Mouse (Mus musculus) bone marrow, adult 2 months (tissue): Measurements from ENCODE around the gene Zdhhc18. TPM values are rescaled to one million over a fixed set of nuclear protein-coding genes. Genes with fewer than 3 reads are reported as not detected.

Experiments
- H3K27ac ChIP-seq: fragments of 200-500 bp; 2 replicates; pipeline ENCODE4 v1.5.1; 2012; ENCODE audit warnings: low read depth, mild to moderate bottlenecking, control low read depth, inconsistent platforms, low read length; ENCODE audit not compliant: control insufficient read depth, poor library complexity, insufficient read depth
- H3K4me1 ChIP-seq: fragments of 200-500 bp; 2 replicates; pipeline ENCODE4 v1.6.1; 2011; ENCODE audit warnings: low read length; ENCODE audit not compliant: control insufficient read depth, insufficient read depth
- H3K4me3 ChIP-seq: fragments of 200-500 bp; replicated peaks from 2 replicates; pipeline ENCODE3; 2011; ENCODE audit warnings: mild to moderate bottlenecking, low read depth, low read length, control low read depth; ENCODE audit not compliant: control insufficient read depth
- CTCF ChIP-seq: fragments of 200-500 bp; IDR thresholded peaks from 2 replicates; pipeline ENCODE4 v1.5.1; 2011; ENCODE audit warnings: low read length, control low read depth; ENCODE audit not compliant: control insufficient read depth, insufficient read depth
- POLR2A ChIP-seq: fragments of 200-500 bp; IDR thresholded peaks from 2 replicates; pipeline ENCODE4 v1.6.1; 2011; ENCODE audit warnings: low read depth, mild to moderate bottlenecking, control low read depth, low read length, borderline replicate concordance; ENCODE audit not compliant: control insufficient read depth
- WGBS: fragments of 180-500 bp; shearing (Covaris S2); methylation state at CpG from one replicate; pipeline ENCODE4 v1.1.7; 2018; 5-methylcytosine and 5-hydroxymethylcytosine counted together
- polyA plus RNA-seq: library from polyadenylated mRNA; stranded (reverse); fragments of >200 nt; gene quantifications from 2 replicates; pipeline ENCODE4 v1.2.4, GENCODE M21; 2011; ENCODE audit warnings: low replicate concordance; ENCODE audit not compliant: missing spikeins, insufficient read depth, insufficient read length

Gene Zdhhc18
- polyA plus RNA-seq, 1 experiment, result 39.6 TPM

GRCm38 (mm10) chr4:133677266-133677665, 27.3 kb upstream of the Zdhhc18 start:
- H3K27ac ChIP-seq, result no peak overlapping the region
- TF ChIP-seq POLR2A (no peak), CTCF (no peak)
- H3K4me3 ChIP-seq, result no peak overlapping the region
- H3K4me1 ChIP-seq, result peaks cover 3% of the 10 kb centered on the region; the same call in 1 of the 2 replicates
- 67% methylated on average over 7 of the region's 7 CpGs for WGBS

GRCm38 (mm10) chr4:133676189-133676588, 26.2 kb upstream of the Zdhhc18 start:
- TF ChIP-seq CTCF, result no peak
- TF ChIP-seq POLR2A, result no peak
- peaks cover 4% of the 10 kb centered on the region; the same call in 1 of the 2 replicates for H3K4me1 ChIP-seq
- H3K27ac ChIP-seq, result no peak overlapping the region
- 43% methylated on average over 3 of the region's 3 CpGs for WGBS
- no peak overlapping the region for H3K4me3 ChIP-seq

GRCm38 (mm10) chr4:133675594-133676016, 25.7 kb upstream of the Zdhhc18 start:
- peaks cover 4% of the 10 kb centered on the region; the same call in 1 of the 2 replicates for H3K4me1 ChIP-seq
- no peak overlapping the region for H3K4me3 ChIP-seq
- TF ChIP-seq POLR2A, result no peak
- TF ChIP-seq CTCF, result no peak
- H3K27ac ChIP-seq, result no peak overlapping the region
- WGBS, result 14% methylated on average over 5 of the region's 5 CpGs

- Histone ChIP-seq H3K4me1 (peaks cover 4% of the 10 kb centered on the region; the same call in 1 of the 2 replicates), H3K4me3 (peak overlapping the region; percentile 25), H3K27ac (peak overlapping the region; percentile 99)
- WGBS, result 12% methylated on average over 8 of the region's 8 CpGs
- TF ChIP-seq CTCF (no peak), POLR2A (no peak)
Measured at GRCm38 (mm10) chr4:133674331-133674695, 24.4 kb upstream of the Zdhhc18 start.

- TF ChIP-seq CTCF (no peak), POLR2A (no peak)
- peak overlapping the region; percentile 99 for H3K27ac ChIP-seq
- 1% methylated on average over 10 of the region's 10 CpGs for WGBS
- peaks cover 4% of the 10 kb centered on the region; the same call in 1 of the 2 replicates for H3K4me1 ChIP-seq
- H3K4me3 ChIP-seq, result peak overlapping the region; percentile 39
Measured at GRCm38 (mm10) chr4:133673666-133674330, 23.8 kb upstream of the Zdhhc18 start.

GRCm38 (mm10) chr4:133672845-133673647, 23.1 kb upstream of the Zdhhc18 start:
- H3K4me3 ChIP-seq, result peak overlapping the region; percentile 78
- peak overlapping the region; percentile 99 for H3K27ac ChIP-seq
- TF ChIP-seq CTCF, result no peak
- TF ChIP-seq POLR2A, result no peak; the same call in 1 of the 2 replicates
- H3K4me1 ChIP-seq, result peaks cover 4% of the 10 kb centered on the region; the same call in 1 of the 2 replicates
- under 1% methylated on average over 24 of the region's 24 CpGs for WGBS

- Histone ChIP-seq H3K4me1 (peaks cover 4% of the 10 kb centered on the region; the same call in 1 of the 2 replicates), H3K4me3 (peak within 1 kb of the TSS; percentile 78), H3K27ac (peak within 1 kb of the TSS; percentile 99)
- WGBS, result under 1% methylated on average over 76 of the region's 76 CpGs
- TF ChIP-seq POLR2A, result peak; percentile 72; the same call in 1 of the 2 replicates
- TF ChIP-seq CTCF, result no peak
Measured at GRCm38 (mm10) chr4:133671881-133672844, 22.2 kb upstream of the Zdhhc18 start, which contains the start of gene Pigv. Pigv (minus strand) TSS chr4:133672647.
